Comparison of ENCODE assay signal across 34 mouse cellular contexts in the genomic region with DNA sequence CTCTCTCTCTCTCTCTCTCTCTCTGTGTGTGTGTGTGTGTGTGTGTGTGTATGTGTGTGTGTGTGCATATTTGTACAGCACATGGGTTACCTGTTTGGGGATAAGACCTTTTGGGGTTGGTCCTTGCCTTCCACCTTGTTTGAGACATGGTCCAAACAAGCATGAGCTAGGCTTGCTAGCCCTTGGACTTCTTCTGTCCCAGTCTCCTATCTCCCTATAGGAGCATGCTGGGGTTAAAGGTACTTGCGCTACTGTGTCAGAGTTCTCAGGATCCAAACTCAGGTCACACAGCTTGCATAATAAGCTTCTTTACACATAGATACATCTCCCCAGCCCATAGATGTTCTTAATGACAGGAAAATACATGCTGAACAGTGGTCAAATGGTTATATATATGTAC. TPM values are rescaled to one million over a fixed set of nuclear protein-coding genes. Genes with fewer than 3 reads are reported as not detected.
A peak's percentile ranks its signal among the peaks of the same experiment; 100 is the strongest.
DNase-seq lines count a peak whose midpoint lies in the region; ATAC-seq and TF ChIP-seq lines count a peak whose summit lies in the region.
"Had no signal": no experiment of that assay in that cellular context is flagged by ENCODE, and none has a peak within 500 bp of the region (broad histone marks: within the 10 kb centered on the region; RNA-seq: fewer than 3 reads in every experiment).

No protein-coding gene starts in this region.

- 100% methylated on average over 1 of the region's 1 CpGs for WGBS in heart, embryonic 13.5 days
- WGBS in lung, embryonic 15.5 days, result 100% methylated on average over 1 of the region's 1 CpGs
- WGBS in intestine, postnatal 0 days, result 80% methylated on average over 1 of the region's 1 CpGs

- H3K9me3 ChIP-seq in heart, embryonic 13.5 days, result no peaks in the 10 kb centered on the region
- no peaks in the 10 kb centered on the region for H3K9me3 ChIP-seq in lung, embryonic 15.5 days
- no peaks in the 10 kb centered on the region for H3K9me3 ChIP-seq in intestine, postnatal 0 days (ENCODE audit: control insufficient read depth)
- H3K9me3 ChIP-seq: embryonic facial prominence, embryonic 10.5 days; embryonic facial prominence, embryonic 15.5 days; forebrain, embryonic 13.5 days; heart, embryonic 12.5 days; limb, embryonic 10.5 days; limb, embryonic 15.5 days; midbrain, embryonic 13.5 days had no signal

- TF ChIP-seq CTCF in intestine, postnatal 0 days (IDR thresholded peaks at IDR 0.05; ENCODE audit: low read depth), result no peak

- peak overlapping the region; percentile 61 for H3K27ac ChIP-seq in heart, embryonic 13.5 days (replicated peaks)
- H3K27ac ChIP-seq in lung, embryonic 15.5 days, result peak overlapping the region; percentile 55; the same call in 1 of the 2 replicates
- no peak overlapping the region for H3K27ac ChIP-seq in intestine, postnatal 0 days (ENCODE audit: low read depth, low read length)
- H3K27ac ChIP-seq: embryonic facial prominence, embryonic 10.5 days; embryonic facial prominence, embryonic 15.5 days; forebrain, embryonic 13.5 days; limb, embryonic 10.5 days; midbrain, embryonic 13.5 days had no signal

- H3K4me2 ChIP-seq in heart, embryonic 13.5 days, result no peak overlapping the region
- no peak overlapping the region for H3K4me2 ChIP-seq in lung, embryonic 15.5 days
- H3K4me2 ChIP-seq in intestine, postnatal 0 days (replicated peaks; ENCODE audit: low read depth), result no peak overlapping the region
- H3K4me2 ChIP-seq: embryonic facial prominence, embryonic 15.5 days; forebrain, embryonic 13.5 days; heart, embryonic 12.5 days; limb, embryonic 15.5 days; midbrain, embryonic 13.5 days had no signal

- H3K4me1 ChIP-seq in heart, embryonic 13.5 days, result peaks cover 33% of the 10 kb centered on the region
- peaks cover 26% of the 10 kb centered on the region for H3K4me1 ChIP-seq in lung, embryonic 15.5 days
- H3K4me1 ChIP-seq in intestine, postnatal 0 days (replicated peaks; ENCODE audit: control insufficient read depth, insufficient read depth, low read length), result no peaks in the 10 kb centered on the region
- H3K4me1 ChIP-seq: forebrain, embryonic 13.5 days; megakaryocyte, embryonic 14.5 days; midbrain, embryonic 13.5 days had no signal

- H3K36me3 ChIP-seq in heart, embryonic 13.5 days, result peaks cover 12% of the 10 kb centered on the region
- H3K36me3 ChIP-seq in lung, embryonic 15.5 days, result no peaks in the 10 kb centered on the region
- no peaks in the 10 kb centered on the region for H3K36me3 ChIP-seq in intestine, postnatal 0 days (ENCODE audit: control insufficient read depth, insufficient read depth)
- H3K36me3 ChIP-seq: embryonic facial prominence, embryonic 15.5 days; limb, embryonic 10.5 days; limb, embryonic 15.5 days; midbrain, embryonic 13.5 days had no signal

- no peak overlapping the region for H3K4me3 ChIP-seq in heart, embryonic 13.5 days
- H3K4me3 ChIP-seq in lung, embryonic 15.5 days, result no peak overlapping the region
- no peak overlapping the region for H3K4me3 ChIP-seq in intestine, postnatal 0 days (ENCODE audit: low read depth, low read length)
- H3K4me3 ChIP-seq: embryonic facial prominence, embryonic 10.5 days; embryonic facial prominence, embryonic 15.5 days; forebrain, embryonic 13.5 days; heart, embryonic 12.5 days; limb, embryonic 10.5 days; limb, embryonic 15.5 days; megakaryocyte, embryonic 14.5 days; midbrain, embryonic 13.5 days had no signal

- DNase-seq in heart, adult 18-20 months, result no peak
- no peak for DNase-seq in lung, adult 18-20 months
- no peak for DNase-seq in kidney, adult 18-20 months
- no peak for DNase-seq in spleen, postnatal 36 days (ENCODE audit: low spot score in 2 of 2)
- DNase-seq: cerebellum, adult 8-10 months; cerebellum, postnatal 25 days; gastrocnemius, postnatal 10 days; kidney, postnatal 14 days; layer of hippocampus, adult 9-11 months; retina, postnatal 1 day; right cerebral cortex, postnatal 14 days; thymus, postnatal 14 days had no signal

- H3K27me3 ChIP-seq in heart, embryonic 13.5 days (replicated peaks), result no peaks in the 10 kb centered on the region
- no peaks in the 10 kb centered on the region for H3K27me3 ChIP-seq in lung, embryonic 15.5 days
- H3K27me3 ChIP-seq in intestine, postnatal 0 days (replicated peaks; ENCODE audit: control insufficient read depth, insufficient read depth, low read length), result no peaks in the 10 kb centered on the region
- H3K27me3 ChIP-seq: embryonic facial prominence, embryonic 15.5 days; forebrain, embryonic 13.5 days; heart, embryonic 12.5 days; limb, embryonic 15.5 days; megakaryocyte, embryonic 14.5 days; midbrain, embryonic 13.5 days; Patski had no signal

- no peak for ATAC-seq in heart, embryonic 13.5 days (ENCODE audit: extremely low read depth, insufficient number of reproducible peaks, low FRiP score, low TSS enrichment)
- ATAC-seq in lung, embryonic 15.5 days (ENCODE audit: borderline replicate concordance, extremely low read depth, low FRiP score, low TSS enrichment), result no peak
- ATAC-seq in intestine, postnatal 0 days, result 0 out of 2 replicates have a peak, but pooled peaks have one; percentile 46
- ATAC-seq: forebrain, embryonic 13.5 days; midbrain, embryonic 13.5 days; Patski had no signal

- H3K9ac ChIP-seq in heart, embryonic 13.5 days, result no peak overlapping the region
- no peak overlapping the region for H3K9ac ChIP-seq in lung, embryonic 15.5 days
- H3K9ac ChIP-seq in intestine, postnatal 0 days (ENCODE audit: low read depth, low read length), result no peak overlapping the region
- H3K9ac ChIP-seq: embryonic facial prominence, embryonic 15.5 days; forebrain, embryonic 13.5 days; heart, embryonic 12.5 days; limb, embryonic 15.5 days; liver, postnatal 0 days; midbrain, embryonic 13.5 days had no signal

RNA-seq across cellular contexts. Expression of a gene that starts 17.2 kb away (rescaled TPM):
- polyA plus RNA-seq in heart, embryonic 13.5 days (2015; fragmentation: Nextera tagmentation; extraction: Ambion mirVana), result 6.4 and 6.5 TPM in 2 replicates
- 10 to 100 TPM; 19.3 to 20.6 TPM for total RNA-seq in heart, adult 18-20 months (2021)
- 6.6 and 8.4 TPM in 2 replicates for polyA plus RNA-seq in lung, embryonic 15.5 days (2015; fragmentation: Nextera tagmentation; extraction: Ambion mirVana)
- 3.7 and 3.9 TPM in 2 replicates for polyA plus RNA-seq in intestine, postnatal 0 days (2015; fragmentation: Nextera tagmentation; extraction: Ambion mirVana)
- total RNA-seq: granulocyte monocyte progenitor cell, adult 5-6 weeks; monocyte, adult 5-6 weeks had no signal

RNA-seq across cellular contexts. Expression of a gene that starts 53.7 kb away (rescaled TPM):
- not detected in 2 replicates for polyA plus RNA-seq in heart, embryonic 13.5 days (2015; fragmentation: Nextera tagmentation; extraction: Ambion mirVana)
- total RNA-seq in heart, adult 18-20 months (2021), result not detected
- 0.12 and 0.15 TPM in 2 replicates for polyA plus RNA-seq in lung, embryonic 15.5 days (2015; fragmentation: Nextera tagmentation; extraction: Ambion mirVana)
- not detected in 2 replicates for polyA plus RNA-seq in intestine, postnatal 0 days (2015; fragmentation: Nextera tagmentation; extraction: Ambion mirVana)
- total RNA-seq: adrenal gland, postnatal 10 days; gastrocnemius, postnatal 10 days; granulocyte monocyte progenitor cell, adult 5-6 weeks; heart, postnatal 25 days; MEL; monocyte, adult 5-6 weeks had no signal
- polyA plus RNA-seq: C2C12; kidney, embryonic 14.5 days; limb, embryonic 15.5 days; liver, postnatal 0 days; Patski; spleen, adult 2 months; urinary bladder, adult 2 months had no signal
